Mouse (Mus musculus) CD8-positive naive resting alpha-beta T cell, adult 2 months (primary cell): Measurements from ENCODE around the gene Pdia3.
"Not testable (repeated sequence)": the region's sequence is repeated elsewhere in the genome, so short reads cannot be mapped to it uniquely, and the experiment has no call there.

Source experiments
- DNase-seq, 2 experiments: peaks; one replicate each; pipeline ENCODE4 v3.0.0; 2022; ENCODE audit warnings: low read depth in 2 of 2, low spot score in 2 of 2

The Pdia3 gene

GRCm38 (mm10) chr2:121475306-121475705, 61.7 kb downstream of the Pdia3 start:
- not testable (repeated sequence) for DNase-seq

- no peak for DNase-seq
These were observed 64.1 kb downstream of the Pdia3 start for GRCm38 (mm10) chr2:121477491-121478266.

- peak in 1 of 2 experiments; percentile 42 for DNase-seq
These were observed 66.9 kb downstream of the Pdia3 start for GRCm38 (mm10) chr2:121480498-121480897.

- not testable (repeated sequence) for DNase-seq
These were observed 67.3 kb downstream of the Pdia3 start for GRCm38 (mm10) chr2:121480916-121481315.

GRCm38 (mm10) chr2:121483576-121483975, 70.0 kb downstream of the Pdia3 start:
- DNase-seq, result no peak

GRCm38 (mm10) chr2:121484403-121484802, 70.8 kb downstream of the Pdia3 start:
- DNase-seq, result not testable (repeated sequence)
